Mouse (Mus musculus) hematopoietic stem cell, adult 5-6 weeks (primary cell): ENCODE results near the gene Stx16. TPM values are rescaled to one million over a fixed set of nuclear protein-coding genes. Genes with fewer than 3 reads are reported as not detected.
A peak's percentile ranks its signal among the peaks of the same experiment; 100 is the strongest.

Source experiments
- ATAC-seq, 2 experiments: fragments of 125-278 bp in 1 of 2; replicated peaks in 1 of 2; 2 replicates each; pipeline ENCODE4 v1.8.0; 2016 to 2017; ENCODE audit warnings: inconsistent platforms in 2 of 2, mild to moderate bottlenecking in 2 of 2, moderate number of reproducible peaks in 2 of 2, low read depth in 1 of 2, moderate TSS enrichment in 1 of 2; ENCODE audit not compliant: low FRiP score in 2 of 2, poor library complexity in 2 of 2, severe bottlenecking in 2 of 2, insufficient read depth in 1 of 2, low TSS enrichment in 1 of 2
- total RNA-seq: library from RNA; stranded (forward); fragments of 172-1452, 232-1000 nt; gene quantifications from 2 replicates; pipeline ENCODE4 v1.2.3, GENCODE M21; 2017

Stx16 gene
- total RNA-seq, 1 experiment from 2014 or later: 44.5 TPM

DNA sequence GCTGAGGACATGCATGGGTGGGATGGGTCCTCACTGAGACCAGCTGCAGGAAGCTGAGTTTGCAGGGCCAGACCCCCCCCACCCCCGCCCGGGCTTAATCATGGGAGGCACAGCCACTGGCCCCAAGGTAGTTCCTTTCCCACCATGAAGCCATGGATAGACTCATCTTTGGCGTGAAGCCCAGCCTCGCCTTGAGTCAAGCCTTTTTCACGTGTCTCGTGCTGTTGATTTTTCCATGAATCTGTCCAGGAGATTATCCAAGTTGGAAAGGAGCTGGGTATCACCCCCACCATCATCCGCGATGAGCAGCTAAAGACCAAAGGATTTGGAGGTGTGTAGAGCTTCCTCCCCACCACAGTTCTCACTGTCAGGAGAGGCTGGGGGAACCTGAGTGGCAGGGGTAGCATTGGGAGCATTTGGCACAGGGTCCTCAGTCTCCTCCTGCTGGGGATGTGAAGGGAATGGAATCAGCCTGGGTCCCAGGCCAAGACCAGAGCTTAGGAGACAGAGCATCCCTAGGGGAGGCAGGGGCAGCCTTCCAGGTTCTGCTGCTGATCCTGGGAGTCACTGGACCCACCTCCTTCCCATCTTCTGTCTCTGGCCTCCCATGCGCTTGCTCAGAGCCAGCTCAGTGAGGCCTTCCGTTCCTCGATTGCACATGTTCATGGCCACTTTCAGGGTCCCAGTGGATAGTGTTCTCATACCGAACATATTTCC is 38.2 kb downstream of the Stx16 start:
- ATAC-seq: no peak

DNA sequence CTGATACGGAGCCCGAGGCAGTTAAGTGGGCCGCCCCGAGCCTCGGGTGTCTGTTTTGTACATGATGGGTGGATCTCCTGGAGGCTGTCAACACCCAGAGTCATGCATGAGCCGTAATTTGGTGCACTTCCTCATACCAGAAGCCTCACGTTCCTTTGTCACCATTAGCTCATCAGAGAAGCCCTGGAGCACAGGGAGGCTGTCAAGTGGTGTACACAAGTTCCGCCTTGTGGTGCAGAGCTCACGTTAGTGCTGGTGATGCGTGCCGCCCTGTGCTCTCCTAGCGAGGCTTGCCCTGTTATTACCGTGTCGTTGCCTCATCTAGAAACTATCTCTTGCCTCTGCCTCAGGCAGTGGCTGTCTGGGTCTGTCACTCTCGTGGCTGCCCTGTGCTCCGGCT is 40.8 kb downstream of the Stx16 start:
- no peak for ATAC-seq

DNA sequence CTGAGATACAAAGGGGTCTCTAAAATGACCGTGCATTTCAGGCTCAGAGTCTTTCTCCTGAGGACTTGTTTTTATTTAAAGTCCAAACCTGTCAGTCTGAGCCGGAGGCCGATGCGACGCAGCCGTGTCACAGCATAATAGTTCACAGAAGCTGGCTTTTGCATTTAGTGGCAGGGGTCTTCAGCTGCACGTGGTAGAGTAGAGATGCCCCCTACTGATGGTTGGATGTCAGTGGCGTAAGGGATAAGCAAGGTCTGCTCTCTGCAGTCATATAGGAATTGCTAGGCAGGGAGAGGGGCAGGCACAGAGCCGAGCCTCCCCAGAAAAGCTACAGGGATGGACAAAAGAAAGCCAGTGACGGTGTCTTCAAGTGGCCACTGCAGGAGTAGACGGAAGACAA is 42.0 kb downstream of the Stx16 start:
- ATAC-seq: no peak

- ATAC-seq: no peak
Measured at GRCm38 (mm10) chr2:174119259-174119658, 43.2 kb downstream of the Stx16 start.

- ATAC-seq: no peak
Measured at GRCm38 (mm10) chr2:174120631-174121030, 44.5 kb downstream of the Stx16 start.

- ATAC-seq: no peak
Measured at GRCm38 (mm10) chr2:174121411-174121947, 45.4 kb downstream of the Stx16 start.

GRCm38 (mm10) chr2:174122331-174122730 is 46.2 kb downstream of the Stx16 start:
- ATAC-seq: no peak

DNA sequence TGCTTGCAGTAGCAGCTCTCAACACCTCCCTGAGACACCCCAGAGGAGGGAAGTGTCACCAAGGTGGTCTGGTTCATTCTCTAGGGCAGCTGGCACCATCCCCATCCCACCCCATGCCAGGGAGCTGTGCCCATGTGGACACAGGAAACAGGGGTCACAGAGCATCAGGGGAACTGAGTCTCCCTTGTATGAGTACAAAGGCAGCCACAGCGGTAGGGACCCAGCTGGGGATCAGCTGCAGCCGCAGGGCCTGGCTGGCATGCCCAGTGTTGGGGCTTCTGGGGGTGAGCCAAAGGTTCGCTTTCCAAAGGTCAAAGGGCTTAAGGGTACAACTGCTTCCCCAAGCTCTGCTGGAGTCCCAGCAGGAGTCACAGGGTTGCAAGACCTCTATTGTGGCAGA is 47.6 kb downstream of the Stx16 start:
- no peak for ATAC-seq

DNA sequence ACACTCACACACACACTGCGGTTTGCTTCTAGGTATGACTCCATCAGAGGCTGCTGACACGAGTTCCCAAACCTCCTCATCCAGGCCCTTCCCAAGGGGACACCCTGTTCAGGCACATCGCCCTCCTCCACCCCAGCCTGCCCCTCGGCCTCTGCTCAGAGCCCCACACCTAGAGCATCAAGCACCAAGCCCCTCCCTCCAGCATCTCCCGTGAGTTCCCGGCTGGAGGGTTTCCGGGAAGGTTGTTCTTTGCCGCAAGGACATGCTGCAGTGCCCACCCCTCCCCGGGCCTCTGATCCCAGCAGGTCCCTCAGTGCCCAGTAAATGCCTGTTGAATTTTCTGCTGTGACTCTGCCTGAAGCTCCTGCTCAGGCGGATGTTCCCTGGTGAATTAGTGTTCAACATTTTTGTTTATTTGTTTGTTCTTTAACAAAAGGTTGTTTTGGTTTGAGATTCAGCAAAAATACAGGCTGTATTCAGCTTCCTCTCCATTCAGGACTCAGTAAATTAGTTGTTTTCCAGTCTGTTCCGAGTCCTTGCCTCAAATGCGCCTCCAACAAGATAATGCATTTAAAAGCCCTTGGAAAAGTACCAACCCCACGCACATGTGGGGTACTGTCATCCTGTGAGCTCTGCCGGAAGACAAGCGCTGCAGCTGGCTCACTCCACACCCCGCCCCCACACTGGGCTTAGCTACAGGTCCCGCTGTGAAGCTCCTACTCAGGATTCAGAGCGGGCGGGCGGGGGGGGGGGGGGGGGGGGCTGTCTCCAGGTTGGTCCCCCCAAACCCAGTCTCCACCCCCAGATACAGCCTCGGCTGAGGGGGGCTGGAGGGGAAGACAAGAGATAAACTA is 50.6 kb downstream of the Stx16 start:
- peak; percentile 39 to 47; a peak in 1 of 4 replicates for ATAC-seq

- ATAC-seq: no peak
Measured at GRCm38 (mm10) chr2:174127376-174127713, 51.2 kb downstream of the Stx16 start.

- no peak for ATAC-seq
Measured at GRCm38 (mm10) chr2:174128926-174129325, 52.8 kb downstream of the Stx16 start.

DNA sequence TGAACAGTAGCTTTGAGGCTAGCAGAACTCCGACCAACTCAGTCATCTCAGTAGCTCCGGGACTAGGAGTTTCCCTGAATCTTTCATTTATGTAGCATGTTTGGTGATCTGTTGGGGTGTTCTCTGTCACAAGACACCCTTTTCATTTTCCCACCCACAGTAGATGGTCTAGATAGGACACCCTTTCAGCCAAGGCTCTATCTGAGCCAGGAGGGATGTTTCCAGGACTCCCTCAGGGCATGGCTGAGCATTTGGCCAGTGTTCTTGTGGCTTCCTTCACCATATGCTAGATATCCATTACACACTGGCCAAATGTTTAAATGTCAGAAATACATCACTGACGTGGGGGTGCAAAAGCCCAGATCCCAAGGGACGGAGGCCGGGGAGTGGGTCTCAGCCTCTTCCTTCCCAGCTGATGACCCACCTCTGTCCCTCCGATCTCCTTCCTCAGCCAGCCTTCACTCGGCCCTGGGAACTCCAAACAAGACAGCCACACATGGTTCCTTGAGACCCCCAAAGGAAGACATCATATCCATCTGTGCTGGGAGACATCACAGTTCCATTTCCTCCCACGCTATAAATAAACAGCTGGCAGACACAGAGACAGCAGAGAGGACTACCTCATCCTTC is 54.5 kb downstream of the Stx16 start:
- no peak for ATAC-seq

- ATAC-seq: no peak
Measured at GRCm38 (mm10) chr2:174132413-174132969, 56.4 kb downstream of the Stx16 start.

Other genes starting within 250 kb of the Stx16 start
- gene Npepl1, start 34.0 kb downstream of the Stx16 start, total RNA-seq: 37.7 and 42.7 TPM in 2 replicates
- gene Gnas, start 208.0 kb downstream of the Stx16 start, total RNA-seq: 245 and 262 TPM in 2 replicates